ENCODE assay signal across 25 mouse cellular contexts in the genomic region with DNA sequence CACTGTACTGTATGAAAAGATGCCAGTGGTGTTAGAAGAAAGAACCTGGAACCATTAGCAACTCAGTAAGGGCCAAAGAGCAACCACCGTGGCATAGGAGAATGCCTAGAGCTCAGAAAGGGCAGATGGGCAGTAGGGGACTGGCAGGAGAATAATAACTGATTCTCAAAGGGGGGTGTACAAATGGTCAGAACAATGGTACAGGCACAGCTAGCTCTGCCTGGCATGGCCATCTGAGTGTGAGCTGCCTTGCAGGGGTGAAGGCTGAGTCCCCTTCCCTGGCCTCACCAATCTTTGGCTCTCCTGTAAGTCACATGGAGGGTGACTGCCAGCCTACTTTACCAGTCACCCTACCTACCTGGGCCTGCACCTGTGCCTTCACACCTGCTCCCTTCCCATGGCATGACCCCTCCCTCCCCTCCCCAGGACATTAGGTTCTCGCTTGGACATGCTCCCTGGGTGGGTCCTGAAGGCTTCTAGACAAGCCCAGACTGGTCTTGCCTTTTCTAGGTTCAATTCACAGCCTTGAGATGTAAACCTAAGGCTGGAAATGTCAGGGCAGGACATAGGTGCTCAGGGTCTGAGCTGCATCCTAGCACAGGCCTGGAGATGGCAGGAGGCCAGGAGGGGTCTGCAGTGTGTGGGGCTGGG. TPM values are rescaled to one million over a fixed set of nuclear protein-coding genes. Genes with fewer than 3 reads are reported as not detected.
DNase-seq lines count a peak whose midpoint lies in the region; ATAC-seq and TF ChIP-seq lines count a peak whose summit lies in the region.
"Had no signal": no experiment of that assay in that cellular context is flagged by ENCODE, and none has a peak within 500 bp of the region (broad histone marks: within the 10 kb centered on the region; RNA-seq: fewer than 3 reads in every experiment).

No protein-coding gene starts in this region.

- no peak overlapping the region for H3K4me3 ChIP-seq in intestine, embryonic 15.5 days (replicated peaks)
- no peak overlapping the region for H3K4me3 ChIP-seq in intestine, postnatal 0 days (ENCODE audit: low read depth, low read length)
- peak overlapping the region; percentile 59 for H3K4me3 ChIP-seq in megakaryocyte, embryonic 14.5 days (replicated peaks)
- no peak overlapping the region for H3K4me3 ChIP-seq in myocyte
- H3K4me3 ChIP-seq: embryonic facial prominence, embryonic 13.5 days; erythroblast, embryonic 14.5 days; hindbrain, embryonic 12.5 days; limb, embryonic 13.5 days; lung, embryonic 15.5 days; midbrain, embryonic 12.5 days had no signal

- peak; percentile 37; the same call in 1 of the 2 replicates for ATAC-seq in intestine, embryonic 15.5 days
- ATAC-seq in intestine, postnatal 0 days = no peak
- ATAC-seq in megakaryocyte, adult 5-6 weeks (ENCODE audit: poor library complexity, severe bottlenecking) = no peak
- ATAC-seq in activated CD4-positive, CD25-positive, alpha-beta regulatory T cell, adult 4 months = no peak
- ATAC-seq: CD4-positive, CD25-positive, alpha-beta regulatory T cell, adult 4 months; forebrain, embryonic 16.5 days; hindbrain, postnatal 0 days had no signal

- no peaks in the 10 kb centered on the region for H3K27me3 ChIP-seq in intestine, embryonic 15.5 days (replicated peaks)
- no peaks in the 10 kb centered on the region for H3K27me3 ChIP-seq in intestine, postnatal 0 days (replicated peaks; ENCODE audit: control insufficient read depth, insufficient read depth, low read length)
- peaks cover 39% of the 10 kb centered on the region for H3K27me3 ChIP-seq in megakaryocyte, embryonic 14.5 days (replicated peaks)
- H3K27me3 ChIP-seq in myocyte (ENCODE audit: control insufficient read depth, insufficient read depth, insufficient read length) = no peaks in the 10 kb centered on the region
- H3K27me3 ChIP-seq: embryonic facial prominence, embryonic 13.5 days; hindbrain, embryonic 12.5 days; lung, embryonic 15.5 days had no signal

- peaks cover 20% of the 10 kb centered on the region for H3K4me1 ChIP-seq in intestine, embryonic 15.5 days (replicated peaks)
- H3K4me1 ChIP-seq in intestine, postnatal 0 days (replicated peaks; ENCODE audit: control insufficient read depth, insufficient read depth, low read length) = no peaks in the 10 kb centered on the region
- H3K4me1 ChIP-seq in megakaryocyte, embryonic 14.5 days = peaks cover 55% of the 10 kb centered on the region
- H3K4me1 ChIP-seq: midbrain, embryonic 12.5 days had no signal

- no peak overlapping the region for H3K4me2 ChIP-seq in intestine, embryonic 15.5 days (replicated peaks)
- H3K4me2 ChIP-seq in intestine, postnatal 0 days (replicated peaks; ENCODE audit: low read depth) = no peak overlapping the region
- H3K4me2 ChIP-seq in myocyte (ENCODE audit: low read depth) = peak overlapping the region; percentile 58
- H3K4me2 ChIP-seq: embryonic facial prominence, embryonic 13.5 days; heart, embryonic 11.5 days; hindbrain, embryonic 12.5 days; limb, embryonic 13.5 days; liver, embryonic 11.5 days; lung, embryonic 15.5 days; midbrain, embryonic 12.5 days had no signal

- no peak for TF ChIP-seq CTCF in intestine, postnatal 0 days (IDR thresholded peaks at IDR 0.05; ENCODE audit: low read depth)

- WGBS in intestine, embryonic 15.5 days = 75% methylated on average over 2 of the region's 2 CpGs
- WGBS in intestine, postnatal 0 days = 88% methylated on average over 2 of the region's 2 CpGs

- H3K27ac ChIP-seq in intestine, embryonic 15.5 days = no peak overlapping the region
- no peak overlapping the region for H3K27ac ChIP-seq in intestine, postnatal 0 days (ENCODE audit: low read depth, low read length)
- H3K27ac ChIP-seq: embryonic facial prominence, embryonic 13.5 days; hindbrain, embryonic 12.5 days; hindbrain, postnatal 0 days; limb, embryonic 13.5 days; lung, embryonic 15.5 days; midbrain, embryonic 12.5 days had no signal

- peaks cover 79% of the 10 kb centered on the region for H3K79me2 ChIP-seq in myocyte (ENCODE audit: control insufficient read depth, insufficient read depth)

- H3K9me3 ChIP-seq in intestine, embryonic 15.5 days = no peaks in the 10 kb centered on the region
- no peaks in the 10 kb centered on the region for H3K9me3 ChIP-seq in intestine, postnatal 0 days (ENCODE audit: control insufficient read depth)
- no peaks in the 10 kb centered on the region for H3K9me3 ChIP-seq in megakaryocyte, embryonic 14.5 days
- H3K9me3 ChIP-seq: embryonic facial prominence, embryonic 13.5 days; hindbrain, embryonic 12.5 days; limb, embryonic 13.5 days; lung, embryonic 15.5 days; midbrain, embryonic 12.5 days had no signal

- H3K9ac ChIP-seq in intestine, embryonic 15.5 days = no peak overlapping the region
- H3K9ac ChIP-seq in intestine, postnatal 0 days (ENCODE audit: low read depth, low read length) = no peak overlapping the region
- H3K9ac ChIP-seq: embryonic facial prominence, embryonic 13.5 days; hindbrain, embryonic 12.5 days; limb, embryonic 13.5 days; lung, embryonic 15.5 days; midbrain, embryonic 12.5 days had no signal

- no peak overlapping the region for H3ac ChIP-seq in myocyte (ENCODE audit: control insufficient read depth, insufficient read length)

- DNase-seq in adrenal gland, postnatal 36 days = no peak
- DNase-seq: adrenal gland, postnatal 25 days; cerebellum, adult 8-10 months; gastrocnemius, postnatal 10 days; heart, postnatal 36 days; kidney, adult 11 months; kidney, postnatal 36 days; thymus, postnatal 4 days had no signal

- TF ChIP-seq POLR2A in myocyte (IDR thresholded peaks at IDR 0.05; ENCODE audit: insufficient read length, low read depth) = no peak

- H3K36me3 ChIP-seq in intestine, embryonic 15.5 days = no peaks in the 10 kb centered on the region
- H3K36me3 ChIP-seq in intestine, postnatal 0 days (ENCODE audit: control insufficient read depth, insufficient read depth) = no peaks in the 10 kb centered on the region
- H3K36me3 ChIP-seq in megakaryocyte, embryonic 14.5 days (replicated peaks; ENCODE audit: low read length) = peaks cover 2% of the 10 kb centered on the region
- no peaks in the 10 kb centered on the region for H3K36me3 ChIP-seq in myocyte (ENCODE audit: control insufficient read depth, insufficient read depth)
- H3K36me3 ChIP-seq: embryonic facial prominence, embryonic 13.5 days; hindbrain, embryonic 12.5 days; limb, embryonic 13.5 days; lung, embryonic 15.5 days; midbrain, embryonic 12.5 days had no signal

TF ChIP-seq in myocyte, 11 proteins besides CTCF, POLR2A, EP300 and RAD21:
- TF ChIP-seq REST (IDR thresholded peaks at IDR 0.05; ENCODE audit: insufficient read depth, insufficient read length) (no peak), MYOG (IDR thresholded peaks at IDR 0.05; ENCODE audit: control insufficient read depth in 1 of 3, insufficient read depth in 1 of 3, insufficient read length in 2 of 3, low read depth in 2 of 3) (no peak), CEBPB (IDR thresholded peaks at IDR 0.05; ENCODE audit: insufficient read depth, poor library complexity, severe bottlenecking) (no peak), MAX (IDR thresholded peaks at IDR 0.05; ENCODE audit: low read depth) (no peak), TCF12 (IDR thresholded peaks at IDR 0.05; ENCODE audit: insufficient read depth, poor library complexity, severe bottlenecking) (no peak), TCF3 (IDR thresholded peaks at IDR 0.05; ENCODE audit: insufficient read length, low read depth) (no peak), E2F4 (IDR thresholded peaks at IDR 0.05; ENCODE audit: insufficient read depth) (no peak), USF1 (IDR thresholded peaks at IDR 0.05; ENCODE audit: low read depth) (no peak), MYOD1 (IDR thresholded peaks at IDR 0.05; ENCODE audit: control insufficient read depth in 1 of 3, insufficient read length in 2 of 3, low read depth in 2 of 3) (no peak), POLR2AphosphoS2 (IDR thresholded peaks at IDR 0.05; ENCODE audit: insufficient read length, low read depth) (no peak), SRF (IDR thresholded peaks at IDR 0.05; ENCODE audit: control insufficient read depth, insufficient read length, low read depth) (no peak)
TF ChIP-seq in myocyte: peak in this region for 0.

RNA-seq across cellular contexts. Expression of a gene that starts 15.4 kb away (rescaled TPM):
- polyA plus RNA-seq in intestine, embryonic 15.5 days (2015; fragmentation: Nextera tagmentation; extraction: Ambion mirVana) = 4.8 and 4.9 TPM in 2 replicates
- polyA plus RNA-seq in intestine, postnatal 0 days (2015; fragmentation: Nextera tagmentation; extraction: Ambion mirVana) = 2.1 and 2.6 TPM in 2 replicates
- polyA plus RNA-seq in megakaryocyte, embryonic 14.5 days (2012; ENCODE audit: insufficient read depth, low replicate concordance) = 4.1 and 4.3 TPM in 2 replicates
- 3.5 and 3.6 TPM in 2 replicates for total RNA-seq in megakaryocyte, adult 5-6 weeks (2015)
- total RNA-seq in megakaryocyte, adult 5-6 weeks (2017) = 4.2 and 5.1 TPM in 2 replicates
- polyA plus RNA-seq in myocyte (2012; fragmentation: generic; extraction: Trizol) = 32.1 TPM
- polyA plus RNA-seq in activated CD4-positive, CD25-positive, alpha-beta regulatory T cell, adult 4 months (2017; shearing (Covaris generic)) = 10 to 100 TPM; 12.6 to 13.3 TPM
- total RNA-seq in adrenal gland, postnatal 36 days (2021) = 10 to 100 TPM; 10.2 to 20.7 TPM
- polyA plus RNA-seq: erythroblast, embryonic 14.5 days had no signal
